Mouse (Mus musculus) mouse trophoblast stem cell (cell line): ENCODE results near the gene Cyp4f39.
"Not testable (repeated sequence)": the region's sequence is repeated elsewhere in the genome, so short reads cannot be mapped to it uniquely, and the experiment has no call there.

Source experiments
- in situ Hi-C, 2 experiments: fragments of 300-500 bp; cut with MseI, MboI; formaldehyde crosslinking; loops; 2 replicates in 1 of 2; 3 replicates in 1 of 2; pipeline ENCODE4 v1.15.1; 2025

The Cyp4f39 gene

DNA sequence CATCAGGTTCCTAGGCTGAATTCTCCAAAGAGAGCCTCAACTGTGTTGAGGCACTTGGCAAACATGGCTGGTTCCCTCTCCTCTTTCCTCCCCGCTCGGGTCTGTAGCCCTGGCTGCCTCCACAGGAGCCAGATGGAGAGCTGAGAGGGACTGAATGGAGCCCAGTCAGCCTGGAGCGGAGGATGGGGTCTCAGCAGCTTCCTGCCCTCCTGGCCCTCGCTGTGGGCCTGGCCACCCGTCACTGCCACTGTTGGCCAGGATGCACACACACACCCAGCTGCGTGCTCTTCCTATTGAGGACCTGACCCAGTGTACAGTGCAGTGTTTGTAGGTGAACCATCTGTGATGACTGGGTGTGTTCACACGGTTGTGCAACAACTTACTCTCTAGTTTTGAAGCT lies 19.7 kb downstream of the Cyp4f39 start:
- in situ Hi-C loops, result no loop called here

DNA sequence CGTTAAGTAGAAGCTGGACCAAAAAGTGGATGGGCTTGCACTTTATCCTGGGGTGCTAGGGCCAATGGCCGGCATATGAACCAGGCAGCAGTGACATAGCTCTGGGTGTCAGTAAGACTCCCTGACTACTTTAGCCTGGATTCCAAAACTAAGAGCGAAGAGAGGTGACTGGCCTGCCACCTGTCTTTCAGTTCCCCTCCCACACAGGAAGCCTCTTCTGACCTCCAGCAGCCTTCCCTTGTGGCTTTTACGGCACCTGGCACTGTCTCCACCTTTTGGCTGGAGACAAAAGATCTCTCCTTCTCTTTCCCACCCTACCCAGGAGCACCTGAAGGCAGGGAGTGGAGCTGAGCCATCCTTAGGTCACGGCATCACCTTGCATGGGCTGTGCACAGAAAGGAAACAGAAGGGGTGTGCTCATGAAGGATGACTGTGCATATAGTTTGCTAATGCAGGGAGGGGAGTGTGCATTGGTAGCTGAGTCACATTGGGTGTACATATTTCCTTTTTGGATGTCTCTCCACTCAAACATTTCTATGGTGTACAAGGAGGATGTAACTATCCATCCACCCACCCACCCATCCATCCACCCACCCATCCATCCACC lies 22.5 kb downstream of the Cyp4f39 start:
- in situ Hi-C loops, result no loop called here

DNA sequence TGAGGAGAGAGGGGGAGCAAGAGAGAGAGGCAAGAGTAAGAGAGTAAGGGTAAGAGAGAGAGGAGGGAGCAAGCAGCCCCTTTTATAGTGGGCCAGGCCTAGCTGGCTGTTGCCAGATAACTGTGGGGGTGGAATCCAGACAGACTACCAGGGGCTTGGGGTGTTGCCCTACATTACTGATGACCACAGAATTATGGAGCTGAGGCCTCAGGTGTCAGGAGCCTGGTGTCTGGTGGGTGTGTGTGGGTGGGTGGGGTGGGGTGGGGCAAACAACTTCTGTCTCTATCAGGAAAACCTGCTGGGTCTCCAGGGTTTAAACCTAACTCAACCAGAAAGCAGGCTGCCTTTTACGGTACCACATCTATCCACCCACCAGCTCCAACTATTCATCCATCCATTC lies 24.7 kb downstream of the Cyp4f39 start:
- in situ Hi-C loops, result no loop called here

DNA sequence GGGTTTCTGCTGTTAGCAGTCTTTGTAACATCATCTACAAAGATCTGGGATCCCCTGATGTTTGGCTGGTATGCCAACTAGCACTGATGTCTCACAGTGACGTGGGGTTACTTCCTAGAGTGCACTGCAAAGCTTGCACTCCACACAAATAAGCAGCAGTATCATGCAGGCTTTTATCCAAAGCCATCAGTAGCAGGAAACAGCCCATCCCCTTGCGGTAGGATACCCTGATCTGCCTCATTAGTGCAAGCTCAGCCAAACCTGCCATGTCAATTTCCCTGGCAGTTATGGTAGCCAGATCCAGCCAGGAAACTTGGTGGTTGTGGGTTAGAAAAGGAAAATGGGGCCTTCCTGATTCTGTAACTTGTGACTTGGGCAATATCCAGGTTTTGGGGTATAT lies 26.2 kb downstream of the Cyp4f39 start:
- in situ Hi-C loops, result no loop called here

DNA sequence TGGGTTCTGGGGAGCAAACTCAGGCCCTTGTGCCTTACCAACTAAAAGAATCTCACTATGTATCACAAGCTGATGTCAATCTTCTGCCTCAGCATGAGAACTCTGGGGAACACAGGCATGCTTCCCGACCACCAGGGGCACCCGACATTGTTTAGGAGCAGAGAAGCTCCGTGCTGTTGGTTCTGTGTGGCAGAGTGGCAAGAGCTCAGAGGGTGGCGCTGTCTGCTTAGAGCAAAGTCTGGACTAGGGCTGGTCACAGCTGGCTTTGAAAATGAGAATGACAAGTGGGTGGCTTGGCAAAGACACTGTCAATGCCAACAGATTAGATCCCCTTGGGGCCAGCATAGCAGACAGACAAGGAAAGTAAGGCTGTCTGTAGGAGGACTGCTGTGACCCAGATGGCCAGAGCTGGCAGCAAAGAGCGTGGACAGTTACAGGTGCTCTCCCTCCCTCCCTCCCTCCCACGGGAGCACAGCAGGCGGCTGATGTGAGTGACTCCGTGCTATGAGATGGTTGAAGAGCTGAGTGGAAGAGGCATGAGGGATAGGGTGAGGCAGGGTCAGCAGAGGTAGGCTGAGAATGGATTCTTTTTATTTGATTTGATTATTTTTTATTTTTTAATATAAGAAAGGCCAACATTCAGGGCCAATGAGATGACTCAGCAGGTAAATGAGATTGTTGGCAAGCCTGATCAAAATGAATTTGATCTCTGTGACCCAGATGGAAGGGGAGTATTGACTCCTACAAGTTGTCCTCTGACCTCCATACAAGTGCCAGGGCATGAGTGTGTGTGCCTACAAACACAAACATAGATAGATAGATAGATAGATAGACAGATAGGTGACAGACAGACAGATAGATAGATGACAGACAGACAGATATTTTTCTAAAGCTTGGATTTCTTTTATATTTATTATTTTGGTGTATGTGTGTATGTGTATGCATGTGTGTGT lies 27.3 kb downstream of the Cyp4f39 start:
- in situ Hi-C loops, result no loop called here

DNA sequence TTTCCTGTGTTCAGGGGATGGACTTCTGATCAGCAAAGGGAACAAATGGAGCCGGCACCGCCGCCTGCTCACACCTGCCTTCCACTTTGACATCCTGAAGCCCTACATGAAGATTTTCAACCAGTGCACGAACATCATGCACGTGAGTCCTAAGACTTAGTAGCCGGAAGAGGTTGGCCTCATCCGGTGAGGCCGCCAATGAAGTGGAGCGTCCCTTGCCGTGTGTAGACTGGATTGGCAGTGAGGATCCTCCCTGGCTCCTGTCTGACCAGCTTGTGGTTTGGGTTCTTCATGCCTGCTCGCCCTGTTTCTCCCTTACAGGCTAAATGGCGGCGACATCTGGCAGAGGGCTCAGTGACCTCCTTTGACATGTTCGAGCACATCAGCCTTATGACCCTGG lies 29.2 kb downstream of the Cyp4f39 start:
- in situ Hi-C loops, result no loop called here

DNA sequence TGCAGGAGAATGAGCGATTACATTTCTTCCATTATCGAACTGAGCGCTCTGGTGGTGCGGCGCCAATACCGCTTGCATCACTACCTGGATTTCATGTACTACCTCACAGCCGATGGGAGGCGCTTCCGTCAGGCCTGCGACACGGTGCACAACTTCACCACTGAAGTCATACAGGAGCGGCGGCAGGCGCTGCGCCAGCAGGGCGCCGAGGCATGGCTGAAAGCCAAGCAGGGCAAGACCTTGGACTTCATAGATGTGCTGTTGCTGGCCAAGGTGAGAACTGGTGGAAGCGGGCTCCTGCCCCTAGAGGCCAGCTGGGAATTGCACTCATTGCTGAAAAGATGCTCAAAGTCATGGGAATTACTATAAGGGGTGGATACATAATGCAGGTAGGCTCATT lies 30.7 kb downstream of the Cyp4f39 start:
- in situ Hi-C loops, result no loop called here

DNA sequence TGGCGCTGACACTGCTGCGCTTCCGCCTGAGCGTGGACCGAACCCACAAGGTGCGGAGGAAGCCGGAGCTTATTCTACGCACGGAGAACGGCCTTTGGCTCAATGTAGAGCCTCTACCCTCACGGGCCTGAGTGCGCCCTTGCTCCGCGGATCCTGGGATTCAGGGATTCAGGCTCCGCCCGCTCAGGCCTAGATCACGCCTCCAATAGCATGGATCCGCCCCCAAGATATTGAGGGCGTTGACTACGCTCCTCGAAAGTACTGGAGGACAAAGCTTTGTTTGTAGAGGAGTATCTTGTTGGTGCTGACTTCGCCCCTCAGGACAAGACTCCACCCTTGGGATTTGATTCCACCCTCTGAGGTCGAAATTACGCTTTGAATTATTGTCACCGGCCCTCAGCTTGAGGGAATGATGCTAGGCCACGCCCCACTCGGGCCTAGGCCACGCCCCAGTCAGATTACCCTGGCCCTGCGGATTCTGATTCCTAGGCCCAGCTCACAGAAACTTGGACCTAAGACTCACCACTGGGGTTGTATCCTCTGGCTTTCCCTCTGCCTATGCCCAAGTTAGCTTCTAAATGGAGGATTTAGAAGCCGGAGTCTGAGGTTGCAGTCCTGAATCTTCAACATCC lies 39.9 kb downstream of the Cyp4f39 start:
- in situ Hi-C loops, result loop anchor here (5.0 to 10.0 kb wide), 2 partner anchors 145 to 148 kb away; no protein-coding TSS in a partner anchor

DNA sequence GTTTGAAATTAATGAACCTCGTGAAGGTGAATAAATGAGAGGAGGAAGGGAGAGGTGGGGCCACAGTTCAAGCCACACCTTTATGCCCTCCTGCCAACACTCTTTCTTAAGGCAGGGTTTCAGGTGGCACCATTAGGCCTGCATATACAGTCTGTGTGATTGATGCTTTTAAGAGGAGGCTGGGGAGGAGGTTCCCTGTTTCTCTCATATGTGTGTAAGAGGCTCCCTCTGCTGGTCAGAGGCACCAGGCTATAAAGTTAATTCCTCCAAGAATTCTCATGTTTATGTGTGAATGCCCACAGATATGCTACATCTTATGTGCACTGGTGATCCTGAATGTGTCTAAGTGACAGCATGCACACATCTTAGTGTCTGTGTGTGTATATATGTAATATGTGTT lies 42.1 kb downstream of the Cyp4f39 start:
- in situ Hi-C loops, result loop anchor here (5.0 to 10.0 kb wide), 2 partner anchors 147 to 150 kb away; no protein-coding TSS in a partner anchor

DNA sequence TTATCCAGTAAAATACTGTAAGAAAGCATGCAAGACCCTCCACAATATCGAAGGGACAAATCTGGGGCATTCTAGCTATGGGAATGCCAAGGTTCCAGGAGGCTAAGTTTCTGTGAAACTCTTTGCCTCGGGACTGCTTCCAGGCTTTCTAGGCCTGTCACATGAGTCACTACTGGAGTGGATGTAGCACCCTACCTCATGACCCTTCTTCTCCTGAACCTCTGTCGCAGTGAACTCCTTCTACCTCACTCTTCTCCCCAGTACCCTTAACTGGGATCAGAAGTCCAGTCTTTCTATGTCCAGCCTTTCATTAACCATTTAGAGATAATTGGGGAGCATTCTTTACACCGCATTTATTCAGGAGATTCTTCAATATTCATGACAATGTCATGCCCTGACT lies 48.0 kb downstream of the Cyp4f39 start:
- in situ Hi-C loops, result not testable (repeated sequence)

DNA sequence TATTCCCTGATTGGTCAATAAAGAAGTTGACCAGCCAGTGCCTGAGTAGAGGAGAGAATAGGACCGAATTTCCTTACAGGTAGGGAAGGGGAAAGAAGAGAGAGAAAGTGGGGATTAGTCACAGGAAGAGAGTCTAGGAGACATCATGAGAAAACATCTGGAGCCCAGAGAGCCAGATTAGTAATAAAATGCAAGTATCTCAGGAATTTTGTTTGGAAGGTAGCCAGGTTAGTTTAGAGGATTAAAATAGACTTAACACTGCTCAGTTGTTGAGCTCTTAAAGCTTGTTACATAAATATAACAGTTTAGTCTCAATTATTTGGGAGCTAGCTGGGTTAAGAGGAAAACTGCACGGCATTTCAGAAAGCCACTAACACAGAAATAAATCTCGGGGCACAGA lies 48.5 kb downstream of the Cyp4f39 start:
- in situ Hi-C loops, result no loop called here

DNA sequence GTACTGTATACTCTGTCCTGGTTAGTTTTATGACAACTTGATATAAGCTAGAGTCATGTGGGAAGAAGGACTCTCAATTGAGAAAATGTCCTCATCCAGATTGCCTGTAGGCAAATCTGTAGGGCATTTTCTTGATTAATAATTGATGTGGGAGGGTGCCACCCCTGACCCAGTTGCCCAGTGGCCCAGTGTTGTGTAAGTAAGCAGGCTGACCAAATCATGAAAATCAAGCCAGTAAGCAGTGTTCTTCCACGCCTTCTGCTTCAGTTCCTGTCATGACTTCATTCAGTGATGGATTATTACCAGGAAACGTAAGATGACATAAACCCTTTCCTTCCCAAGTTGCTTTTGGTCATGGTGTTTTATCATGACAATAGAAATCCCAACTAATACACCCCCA lies 50.6 kb downstream of the Cyp4f39 start:
- in situ Hi-C loops, result no loop called here

DNA sequence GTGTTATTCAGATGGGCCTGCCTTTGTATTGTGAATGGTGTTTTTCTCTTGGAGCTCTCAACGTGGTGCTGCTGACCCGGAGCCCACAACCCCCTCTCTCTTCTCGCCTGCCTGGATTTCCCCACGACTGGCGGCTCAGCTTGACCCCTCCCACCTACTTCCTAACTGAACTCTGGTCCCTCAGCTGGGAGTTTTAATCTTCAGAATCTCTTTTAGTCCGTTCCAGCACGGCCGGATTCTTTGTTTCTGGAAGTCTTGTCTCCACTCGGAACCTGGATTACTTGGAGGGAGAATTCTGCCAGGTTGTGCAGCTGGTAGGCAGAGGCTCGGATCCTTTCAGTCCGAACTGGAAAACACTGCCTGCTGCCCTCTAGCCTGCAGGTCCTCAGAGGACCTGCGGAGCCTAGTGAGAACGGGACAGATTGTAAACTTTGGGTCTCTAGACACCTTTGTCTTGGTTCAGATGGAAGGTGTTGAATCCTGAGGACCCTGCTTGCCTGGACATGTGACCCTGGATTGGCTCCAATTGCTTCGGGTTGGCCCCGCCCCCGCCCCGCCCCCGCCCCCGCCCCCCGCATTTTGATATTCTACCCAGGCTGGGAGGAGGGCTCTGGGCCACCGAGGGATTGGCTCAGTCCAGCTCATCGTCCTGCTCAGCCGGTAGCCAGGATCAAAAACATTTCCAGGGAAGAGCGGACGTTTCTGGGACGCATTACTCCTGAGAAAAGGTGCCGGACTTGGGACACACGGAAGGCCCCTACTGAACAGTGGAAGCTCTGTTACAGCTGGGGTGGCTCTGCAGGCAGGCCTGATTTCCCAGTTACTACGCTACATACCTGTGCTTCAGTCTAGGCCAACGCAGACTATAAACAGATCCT lies 53.6 kb downstream of the Cyp4f39 start, which contains the start of gene Cyp4f17:
Gene Cyp4f17 (plus strand): TSS at position 200 of the 878 bp plus-strand sequence.
- in situ Hi-C loops, result no loop called here

DNA sequence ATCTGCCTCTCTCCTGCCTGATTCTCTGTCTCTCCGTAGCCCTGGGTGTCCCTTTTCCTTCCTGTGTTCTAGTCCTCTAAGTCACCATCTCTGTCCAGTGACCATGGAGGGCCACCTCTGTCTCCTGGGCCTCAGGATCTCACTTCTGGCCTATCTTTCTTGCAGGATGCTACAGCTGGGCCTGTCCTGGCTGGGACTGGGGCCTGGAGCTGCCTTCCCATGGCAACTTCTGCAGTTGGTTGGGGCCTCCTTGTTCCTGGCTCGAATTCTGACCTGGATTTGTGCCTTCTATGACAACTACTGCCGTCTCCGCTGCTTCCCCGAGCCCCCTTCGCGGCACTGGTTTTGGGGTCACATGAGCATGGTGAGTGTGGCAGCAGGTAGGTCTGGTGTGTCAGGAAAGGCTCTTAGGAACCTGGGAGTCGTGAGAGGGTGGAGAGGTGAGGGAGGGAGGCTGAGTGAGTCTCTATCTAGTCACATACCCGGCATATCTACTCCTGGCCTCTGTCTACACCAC lies 54.3 kb downstream of the Cyp4f39 start:
- in situ Hi-C loops, result no loop called here

DNA sequence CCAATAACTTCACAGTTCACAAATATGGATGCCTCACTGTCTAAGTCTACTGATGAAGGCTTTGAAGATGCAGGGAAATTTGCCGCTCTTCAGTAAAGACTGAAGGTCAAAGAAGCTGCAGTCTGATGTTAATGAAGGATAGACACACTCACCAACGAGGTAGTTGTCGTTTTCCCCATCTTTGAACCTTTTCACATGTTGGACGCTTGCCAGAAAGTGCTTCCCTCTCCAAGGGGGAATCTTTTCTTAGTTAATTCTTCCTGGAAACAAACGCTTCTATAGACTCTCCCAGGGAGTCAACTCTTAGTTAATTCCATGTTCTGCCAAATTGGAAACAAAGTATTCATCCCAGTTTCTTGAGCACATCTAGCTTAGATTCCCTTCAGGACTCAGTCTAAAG lies 63.6 kb downstream of the Cyp4f39 start:
- in situ Hi-C loops, result no loop called here

DNA sequence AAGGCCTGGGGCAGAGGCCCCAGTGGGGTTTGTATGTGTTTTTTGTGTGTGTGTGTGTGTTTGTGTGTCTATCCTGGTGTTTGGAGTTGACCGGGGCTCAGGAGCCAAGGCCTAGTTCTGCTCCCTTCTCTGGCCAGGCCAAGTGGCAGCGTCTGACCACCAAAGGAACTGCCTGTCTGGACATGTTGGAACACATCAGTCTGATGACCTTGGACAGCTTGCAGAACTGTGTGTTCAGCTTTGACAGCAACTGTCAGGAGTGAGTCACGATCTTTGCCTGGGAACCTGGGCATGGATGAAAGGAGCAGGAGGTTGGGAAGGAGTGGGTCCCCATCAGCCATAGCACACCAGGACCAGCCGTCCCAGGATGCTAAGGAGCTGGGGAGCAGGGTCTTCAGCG lies 69.5 kb downstream of the Cyp4f39 start:
- in situ Hi-C loops, result no loop called here

DNA sequence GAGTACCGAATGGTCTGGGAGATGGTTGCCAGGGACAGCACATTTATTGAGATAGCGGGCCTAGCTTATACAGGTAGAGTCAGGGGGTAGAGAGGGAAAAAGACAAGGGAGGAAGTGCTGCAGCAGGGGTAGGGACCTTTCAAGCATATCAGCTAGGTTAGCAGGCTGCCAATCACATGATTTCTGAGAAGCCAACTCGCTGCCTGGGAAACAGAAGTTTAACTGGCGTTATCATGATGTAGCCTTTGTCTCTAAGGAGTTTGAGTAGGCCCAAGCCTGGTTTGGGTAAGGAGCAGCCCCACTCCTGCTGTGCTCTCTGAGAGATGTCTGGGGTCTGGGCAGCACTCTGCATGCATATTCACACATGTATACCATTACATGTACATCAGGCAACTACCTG lies 69.9 kb downstream of the Cyp4f39 start:
- in situ Hi-C loops, result no loop called here

DNA sequence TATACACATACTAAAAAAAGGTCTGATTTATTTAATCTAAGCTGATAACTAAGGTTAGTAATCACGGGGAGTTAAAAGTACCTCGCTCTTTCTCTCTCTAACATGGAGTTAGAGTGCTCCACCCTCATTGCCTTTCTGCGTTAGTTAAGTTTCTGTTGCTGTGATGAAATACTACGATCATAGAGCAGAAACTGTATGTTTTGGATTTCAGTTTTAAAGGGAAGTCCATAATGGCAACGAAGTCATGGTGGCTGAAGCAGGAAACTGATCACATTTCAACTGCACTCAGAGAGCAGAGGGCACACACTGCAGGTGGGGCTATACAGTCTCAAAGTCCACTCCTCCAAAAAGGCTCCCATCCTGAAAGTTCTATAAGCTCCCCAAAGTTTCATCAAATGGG lies 70.3 kb downstream of the Cyp4f39 start:
- in situ Hi-C loops, result no loop called here

DNA sequence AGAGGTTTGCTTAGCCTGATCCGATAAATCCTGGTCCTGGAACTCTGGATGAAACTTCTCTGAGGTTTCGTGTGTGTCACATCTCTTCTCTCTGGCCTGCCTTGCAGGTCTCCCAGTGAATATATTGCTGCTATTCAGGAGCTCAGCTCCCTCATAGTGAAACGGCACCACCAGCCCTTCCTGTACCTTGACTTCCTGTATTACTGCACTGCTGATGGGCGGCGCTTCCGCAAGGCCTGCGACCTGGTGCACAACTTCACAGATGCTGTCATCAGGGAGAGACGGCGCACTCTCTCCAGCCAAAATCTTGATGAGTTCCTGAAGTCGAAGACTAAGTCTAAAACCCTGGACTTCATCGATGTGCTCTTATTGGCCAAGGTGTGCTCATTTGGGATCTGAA lies 71.4 kb downstream of the Cyp4f39 start:
- in situ Hi-C loops, result no loop called here

DNA sequence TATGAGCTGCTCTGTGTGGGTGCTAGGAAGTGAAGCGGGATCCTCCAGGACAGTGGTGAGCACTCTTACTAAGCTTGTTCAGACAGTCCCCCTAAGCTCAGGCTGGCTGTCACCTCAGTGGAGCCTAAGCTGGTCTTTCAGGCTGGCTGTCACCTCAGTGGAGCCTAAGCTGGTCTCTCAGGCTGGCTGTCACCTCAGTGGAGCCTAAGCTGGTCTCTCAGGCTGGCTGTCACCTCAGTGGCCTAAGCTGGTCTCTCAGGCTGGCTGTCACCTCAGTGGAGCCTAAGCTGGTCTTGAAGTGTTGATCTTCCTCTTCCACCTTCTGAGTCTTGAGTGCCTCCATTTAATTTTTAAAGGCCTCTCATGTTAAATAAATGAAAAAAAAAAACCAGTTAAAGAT lies 73.8 kb downstream of the Cyp4f39 start:
- in situ Hi-C loops, result not testable (repeated sequence)

DNA sequence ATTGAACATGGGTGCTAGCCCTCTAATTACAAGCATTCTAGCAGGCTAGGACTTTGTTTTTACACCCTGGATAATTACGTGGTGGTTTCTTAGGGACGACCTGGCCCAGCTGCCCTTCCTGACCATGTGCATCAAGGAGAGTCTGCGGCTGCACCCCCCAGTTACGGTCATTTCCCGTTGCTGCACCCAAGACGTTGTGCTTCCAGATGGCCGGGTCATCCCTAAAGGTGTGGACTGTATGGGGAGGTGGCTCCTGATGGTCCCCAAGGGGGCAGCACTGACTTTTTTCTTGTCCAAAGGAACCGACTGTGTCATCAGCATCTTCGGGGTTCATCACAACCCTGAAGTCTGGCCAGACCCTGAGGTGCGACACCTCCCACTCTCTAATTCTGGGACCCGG lies 75.2 kb downstream of the Cyp4f39 start:
- in situ Hi-C loops, result no loop called here
